Mouse (Mus musculus) R1 (cell line): ENCODE results near the gene Atf2.

Experiments
- DNase-seq: peaks from one replicate; pipeline ENCODE4 v3.0.0-alpha.2; 2018; ENCODE audit warnings: low read depth, low spot score

Gene Atf2

DNA sequence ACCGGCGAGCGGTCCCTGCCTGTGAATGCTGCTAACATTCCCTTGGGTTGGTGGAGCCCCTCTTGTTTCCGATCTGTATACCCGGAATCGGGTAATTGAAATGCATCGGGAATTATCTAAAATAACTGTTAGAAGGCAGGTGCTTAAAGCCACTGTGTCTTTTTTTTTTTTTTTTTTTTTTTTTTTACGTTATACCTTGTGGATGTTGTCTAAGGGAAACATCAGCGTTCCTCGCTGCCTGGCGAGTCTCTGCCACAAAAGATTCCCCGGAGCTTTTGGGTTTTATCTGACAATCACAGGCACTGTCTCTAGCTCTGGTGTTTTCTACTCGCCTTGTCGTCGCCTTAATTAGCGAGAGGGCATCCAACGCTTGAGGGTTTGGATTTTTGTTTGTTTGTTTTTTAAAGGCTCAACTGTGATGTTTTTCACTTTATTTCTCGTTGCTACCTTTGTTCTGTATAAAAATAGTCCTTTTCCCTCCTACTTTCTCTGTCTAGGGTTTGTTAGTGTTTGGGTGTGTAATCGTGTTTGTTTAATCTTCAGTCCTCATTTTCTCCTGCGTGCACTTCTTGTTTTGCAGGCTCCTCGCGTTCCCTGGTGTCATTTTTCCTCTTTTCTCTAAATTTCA is 116.6 kb downstream of the Atf2 start:
- DNase-seq: no peak

DNA sequence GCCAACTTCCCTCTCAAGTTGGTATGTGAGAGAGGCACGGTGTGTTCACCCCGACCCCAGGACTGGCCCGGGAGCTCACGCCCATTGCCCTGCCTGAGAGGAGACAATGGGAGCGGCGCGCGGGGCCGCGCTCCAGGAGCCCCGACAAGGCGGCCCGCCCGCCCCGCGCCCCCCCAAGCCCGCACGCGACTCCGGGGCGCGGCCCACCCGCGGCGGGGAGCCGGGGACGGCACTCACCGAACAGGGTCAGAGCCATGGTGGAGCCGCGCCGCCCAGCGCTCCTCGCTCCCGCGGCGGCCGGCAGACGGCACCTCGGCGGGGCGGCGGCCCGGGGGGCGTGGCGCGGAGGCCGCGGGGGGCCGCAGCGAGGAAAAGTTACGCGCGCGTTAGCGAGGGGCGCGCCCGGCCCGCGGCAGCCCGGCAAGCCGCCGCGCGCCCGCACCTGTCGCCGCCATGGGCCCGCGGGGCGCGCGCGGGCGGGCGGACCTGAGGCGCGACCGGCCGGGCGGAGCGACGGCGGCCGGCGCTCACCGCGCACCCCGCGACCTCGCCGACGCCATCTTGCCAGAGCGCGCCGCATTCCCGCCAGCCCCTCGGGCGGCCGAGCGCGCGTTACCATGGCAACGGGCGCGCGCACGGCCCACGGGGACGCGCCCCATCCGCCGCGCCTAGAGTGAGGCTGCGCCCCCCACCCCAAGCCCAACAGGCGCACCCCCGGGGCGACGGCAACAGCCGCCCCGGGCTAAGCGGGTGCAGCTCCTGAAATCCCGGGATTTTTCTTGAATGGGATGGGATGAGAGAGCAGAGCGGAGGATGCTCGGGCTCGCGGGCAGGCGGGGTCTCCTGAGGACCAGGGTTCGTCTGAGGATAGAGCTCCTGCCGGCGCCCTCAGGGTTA is 117.4 kb downstream of the Atf2 start, which contains the start of gene Chn1:
Gene Chn1 (minus strand): TSS at position 561 of the 897 bp plus-strand sequence.
- DNase-seq: peak; percentile 88

DNA sequence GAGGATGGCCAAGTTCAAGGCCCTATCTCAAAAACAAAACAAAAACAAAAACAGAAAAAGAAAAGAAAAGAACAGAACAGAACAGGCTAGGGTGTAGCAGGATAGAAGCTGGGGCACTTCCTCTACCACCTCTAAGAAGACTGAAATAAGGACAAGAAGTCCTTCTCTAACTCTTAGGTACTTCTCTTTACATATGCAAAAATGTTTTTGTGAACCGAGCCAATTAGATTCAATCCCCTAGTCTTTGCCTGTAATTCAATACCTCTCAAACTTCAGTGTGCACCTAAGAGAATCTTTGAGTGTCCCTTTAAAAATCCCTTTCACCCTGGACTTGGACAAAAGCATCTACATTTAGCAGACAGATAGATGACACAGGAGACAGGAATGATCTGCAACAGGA is 119.5 kb downstream of the Atf2 start:
- DNase-seq: peak; percentile 49

DNA sequence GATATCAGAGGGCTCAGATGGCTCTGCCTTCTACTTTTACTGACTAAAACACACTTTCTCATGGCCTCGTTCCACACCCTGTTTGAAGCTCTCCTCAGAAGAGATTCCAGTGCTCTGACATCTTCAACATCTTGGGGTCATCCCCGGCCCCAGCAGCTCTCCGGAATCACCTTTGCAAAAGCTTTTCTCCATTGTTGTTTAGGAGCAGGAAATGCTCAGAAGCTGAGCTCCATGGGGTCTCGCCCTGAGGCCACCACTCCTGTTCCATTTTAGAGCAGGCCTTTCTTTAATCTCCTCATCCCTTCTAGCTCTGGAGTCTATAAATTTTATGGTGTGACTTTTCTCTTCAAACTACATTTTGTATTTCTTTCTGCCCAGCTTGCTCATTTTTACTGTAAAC is 123.8 kb downstream of the Atf2 start:
- DNase-seq: peak; percentile 81
